Mouse (Mus musculus): ENCODE measurements around the gene Ldhd.

GRCm38 (mm10) chr8:111631589-111631988, 1.4 kb upstream of the Ldhd start:
- TF ChIP-seq CHD2 (IDR thresholded peaks at IDR 0.05; ENCODE audit: low read length) (no peak), MXI1 (IDR thresholded peaks at IDR 0.05; ENCODE audit: low read depth, low read length) (no peak), CTCF (conservative IDR thresholded peaks at IDR 0.05 in 1 of 2, IDR thresholded peaks at IDR 0.05 in 1 of 2; ENCODE audit: low read depth in 2 of 2, low read length in 2 of 2) (no peak)

All from CH12.LX (cell line).